Mouse (Mus musculus) heart, postnatal 0 days (tissue): ENCODE data around the gene Nomo1.

Source experiments
- CTCF ChIP-seq: IDR thresholded peaks from 2 replicates; pipeline ENCODE4 v1.5.1; 2016; ENCODE audit warnings: antibody characterized with exemption, control low read depth, low read depth
- EP300 ChIP-seq: IDR thresholded peaks from 2 replicates; pipeline ENCODE4 v1.6.1; 2016; ENCODE audit warnings: antibody characterized with exemption, low read depth

- TF ChIP-seq CTCF (no peak), EP300 (no peak)
These were observed 43.3 kb downstream of the Nomo1 start for GRCm38 (mm10) chr7:46076844-46077243.
